Mouse (Mus musculus) cortical plate, adult 2 months (tissue): ENCODE results near the gene Esam.

Experiments
- CTCF ChIP-seq: fragments of 200-500 bp; IDR thresholded peaks from 2 replicates; pipeline ENCODE4 v1.5.1; 2011; ENCODE audit warnings: mild to moderate bottlenecking, control low read depth, low read length; ENCODE audit not compliant: insufficient read depth; ENCODE audit errors: extremely low read depth
- POLR2A ChIP-seq: fragments of 200-500 bp; IDR thresholded peaks from 2 replicates; pipeline ENCODE4 v1.6.1; 2011; ENCODE audit warnings: mild to moderate bottlenecking, low read length, control low read depth; ENCODE audit not compliant: insufficient read depth; ENCODE audit errors: extremely low read depth

DNA sequence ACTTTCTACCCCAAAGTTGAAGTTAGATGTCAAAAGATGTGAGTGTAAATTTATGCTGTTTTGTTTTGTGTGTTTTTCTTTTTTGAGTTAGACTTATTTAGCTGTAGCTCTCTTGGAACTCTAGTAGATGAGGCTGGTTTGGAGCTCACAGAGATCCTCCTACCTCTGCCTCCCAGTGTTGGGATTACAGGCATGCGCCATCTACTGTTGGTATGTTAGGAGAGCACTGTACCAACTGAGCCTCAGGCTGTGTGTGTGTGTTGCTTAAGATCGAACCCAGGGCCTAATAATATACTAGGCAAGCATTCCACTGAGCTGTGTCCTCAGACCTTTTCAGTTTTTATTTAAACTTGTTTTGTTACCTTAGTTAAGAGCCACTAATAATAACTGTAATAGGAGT is 15.8 kb upstream of the Esam start:
- TF ChIP-seq POLR2A (no peak), CTCF (0 out of 2 replicates have a peak, but pooled peaks have one; percentile 7)
